Mouse (Mus musculus) thymus, postnatal 14 days (tissue): Measurements from ENCODE around the gene Ampd2.

ENCODE experiments used
- DNase-seq: peaks from one replicate; pipeline ENCODE4 v3.0.0; 2021

Ampd2 gene

DNA sequence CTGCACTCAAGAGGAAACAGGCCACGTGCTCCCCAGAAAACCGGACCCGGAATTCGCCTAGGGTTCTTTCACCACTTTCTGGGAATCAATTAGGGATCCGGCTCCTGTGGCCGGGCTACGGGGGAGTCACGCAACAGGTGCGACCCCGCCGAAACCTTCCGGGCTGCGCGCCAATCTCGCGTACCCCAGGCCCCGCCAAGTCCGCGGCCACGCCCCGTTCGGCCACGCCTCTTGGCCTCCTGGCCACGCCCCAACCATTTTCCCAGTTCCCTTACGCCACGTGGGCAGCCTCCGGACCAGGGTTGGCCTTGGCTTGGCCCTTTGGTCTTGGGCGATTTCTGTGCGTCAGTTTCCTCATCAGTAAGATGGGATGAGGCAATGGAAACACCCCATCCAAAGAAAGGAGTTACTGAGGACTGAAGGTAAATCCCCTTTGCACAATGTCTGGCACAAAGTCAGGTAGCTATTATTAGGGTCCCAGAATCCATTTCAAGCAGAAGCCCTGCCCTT, at the start of gene Ampd2:
Gene Ampd2 (minus strand): TSS at position 182 of the 510 bp plus-strand sequence.
- DNase-seq = peak; percentile 79

DNA sequence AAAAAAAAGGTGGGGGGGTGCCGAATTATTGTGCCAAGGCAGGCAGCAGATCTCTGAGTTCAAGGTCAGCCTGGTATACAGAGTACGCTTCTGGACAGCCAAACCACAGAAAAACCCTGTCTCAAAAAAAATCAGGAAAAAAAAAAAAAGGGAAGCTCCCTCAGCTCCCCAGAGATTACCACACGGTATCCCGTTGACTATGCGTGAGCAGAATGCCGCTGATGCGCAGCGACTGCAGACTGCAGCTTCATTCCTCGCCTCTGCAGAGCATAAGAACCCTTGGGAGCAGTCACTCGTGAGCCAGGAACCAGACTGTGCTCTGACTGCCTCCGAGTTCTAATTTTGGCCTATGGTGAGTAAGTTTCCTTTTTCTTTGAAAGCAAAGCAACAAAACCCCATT, 48.2 kb upstream of the Ampd2 start:
- no peak for DNase-seq

GRCm38 (mm10) chr3:108132484-108132883, 46.0 kb upstream of the Ampd2 start:
- no peak for DNase-seq

DNA sequence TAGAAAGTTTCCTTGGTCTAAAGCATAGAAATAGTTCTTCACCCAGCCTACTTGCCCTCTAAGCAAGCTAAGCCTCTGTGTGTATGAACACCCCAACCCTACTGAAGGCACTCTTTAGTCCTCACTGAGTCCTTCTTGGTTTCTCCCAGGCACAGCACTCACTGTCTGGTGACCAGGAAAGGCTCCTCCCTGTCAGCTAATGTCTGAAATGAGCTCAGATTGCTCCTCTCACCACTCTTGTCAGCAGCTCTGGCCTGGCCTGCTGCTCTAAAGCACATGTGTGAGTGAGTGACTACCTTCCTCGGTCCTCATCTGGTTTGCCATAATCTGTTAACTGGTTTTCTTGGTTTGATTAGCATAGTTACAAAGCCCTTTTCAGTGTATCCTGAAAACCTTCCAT, 45.4 kb upstream of the Ampd2 start:
- no peak for DNase-seq

DNA sequence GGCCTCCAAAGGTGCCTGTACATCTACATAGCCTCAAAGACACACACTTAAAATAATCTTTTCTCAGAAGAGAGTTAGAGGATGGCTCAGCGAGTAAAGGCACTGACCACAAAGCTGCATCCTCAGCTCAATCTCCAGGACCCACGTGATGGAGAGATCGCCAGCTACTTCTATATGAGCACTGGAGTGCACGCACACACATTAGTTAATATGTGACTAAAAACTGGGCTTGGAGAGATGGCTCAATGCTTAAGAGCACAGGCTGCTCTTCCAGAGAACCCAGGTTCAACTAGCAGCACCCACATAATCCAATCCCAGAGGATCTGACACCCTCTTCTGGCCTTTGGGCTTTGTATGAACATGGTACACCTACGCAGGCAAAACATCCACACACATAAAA, 44.8 kb upstream of the Ampd2 start:
- DNase-seq = no peak

GRCm38 (mm10) chr3:108129804-108130203, 43.4 kb upstream of the Ampd2 start:
- DNase-seq = no peak

- no peak for DNase-seq
Observed at GRCm38 (mm10) chr3:108129367-108129766, 42.9 kb upstream of the Ampd2 start.

GRCm38 (mm10) chr3:108128520-108128919, 42.1 kb upstream of the Ampd2 start:
- DNase-seq = no peak

GRCm38 (mm10) chr3:108126327-108126726, 39.9 kb upstream of the Ampd2 start:
- no peak for DNase-seq

DNA sequence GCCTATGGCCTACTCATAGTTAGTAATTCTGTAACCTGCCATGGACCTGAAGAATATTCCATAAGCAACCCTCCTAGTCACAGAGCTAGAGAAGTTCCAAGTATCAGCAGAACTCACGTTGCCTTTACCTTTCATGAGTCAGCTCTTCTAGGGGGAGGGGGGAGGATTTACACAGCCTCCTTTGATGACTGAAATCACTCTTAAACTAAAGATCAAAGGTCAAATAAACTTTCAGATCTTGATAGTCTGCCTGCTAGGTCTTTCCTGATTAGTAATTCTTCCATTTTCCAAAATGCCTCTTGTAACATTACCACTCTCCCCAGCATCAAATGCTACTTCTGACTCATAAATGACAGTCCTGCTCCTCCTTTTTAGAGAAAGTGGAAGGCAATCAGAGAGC, 37.7 kb upstream of the Ampd2 start:
- DNase-seq = no peak

- DNase-seq = no peak
Observed at GRCm38 (mm10) chr3:108123242-108123641, 36.8 kb upstream of the Ampd2 start.

GRCm38 (mm10) chr3:108121101-108121500, 34.6 kb upstream of the Ampd2 start:
- DNase-seq = no peak

- DNase-seq = no peak
Observed at GRCm38 (mm10) chr3:108117465-108117864, 31.0 kb upstream of the Ampd2 start.

- DNase-seq = no peak
Observed at GRCm38 (mm10) chr3:108113591-108114289, 27.3 kb upstream of the Ampd2 start.

GRCm38 (mm10) chr3:108112666-108113065, 26.2 kb upstream of the Ampd2 start:
- no peak for DNase-seq

GRCm38 (mm10) chr3:108112246-108112645, 25.8 kb upstream of the Ampd2 start:
- no peak for DNase-seq

DNA sequence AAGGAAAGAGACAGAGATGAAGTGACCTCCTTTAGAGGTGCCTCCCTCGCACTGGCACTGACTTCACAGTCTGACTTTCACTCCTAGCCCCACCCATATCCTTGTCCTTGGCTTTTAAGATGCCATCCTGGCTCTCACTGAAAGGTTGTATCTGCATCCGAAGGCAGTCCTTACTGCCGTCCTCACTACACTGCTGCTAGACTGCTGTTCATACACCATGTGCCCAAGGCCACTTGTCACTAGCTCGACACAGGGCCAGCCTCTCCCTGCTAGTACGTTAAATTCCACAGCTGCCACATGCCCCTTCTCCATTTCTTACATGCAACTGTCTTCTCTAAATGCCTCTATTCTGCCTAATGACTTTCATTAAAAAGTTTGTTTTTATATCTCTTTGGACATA, 24.9 kb upstream of the Ampd2 start:
- DNase-seq = no peak

DNA sequence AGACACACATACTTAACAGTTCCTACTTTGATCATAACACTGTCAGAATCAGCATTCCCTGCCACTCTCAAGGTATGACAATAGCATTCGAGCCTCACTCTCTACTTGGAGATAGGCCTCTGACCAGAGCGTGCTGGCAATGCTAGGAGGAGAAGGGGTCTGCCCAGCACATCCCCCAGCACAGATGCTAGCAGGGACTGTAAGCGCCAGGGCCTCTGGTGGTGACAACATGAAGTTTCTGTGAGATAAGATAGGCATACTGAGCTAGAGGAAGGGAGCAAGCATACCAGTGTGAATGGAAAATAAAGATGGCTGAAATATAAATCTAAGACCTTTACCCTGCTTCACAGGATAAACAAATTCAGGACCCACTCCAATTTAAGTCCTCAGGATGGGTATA, 18.8 kb upstream of the Ampd2 start:
- DNase-seq = no peak

- no peak for DNase-seq
Observed at GRCm38 (mm10) chr3:108102075-108102474, 15.6 kb upstream of the Ampd2 start.

GRCm38 (mm10) chr3:108101594-108101993, 15.1 kb upstream of the Ampd2 start:
- DNase-seq = no peak

DNA sequence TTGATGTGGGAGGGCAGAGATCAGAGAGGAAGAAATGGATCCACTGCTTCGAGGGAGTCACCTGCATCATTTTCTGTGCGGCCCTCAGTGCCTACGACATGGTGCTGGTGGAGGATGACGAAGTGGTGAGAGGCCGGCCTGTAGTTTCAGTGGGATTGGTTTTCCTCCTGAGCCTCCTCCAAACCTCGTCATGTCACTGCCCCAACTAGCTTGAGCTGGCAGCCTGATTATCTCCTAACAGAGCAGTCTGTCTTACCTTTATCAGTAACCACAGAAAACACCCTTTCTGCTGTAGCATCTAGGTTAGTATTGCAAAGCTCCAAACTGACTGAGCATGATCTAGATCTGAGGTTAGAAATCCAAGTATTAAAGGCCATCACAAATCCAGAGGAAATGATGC, 11.9 kb upstream of the Ampd2 start:
- DNase-seq = no peak

GRCm38 (mm10) chr3:108097656-108098055, 11.2 kb upstream of the Ampd2 start:
- DNase-seq = no peak

DNA sequence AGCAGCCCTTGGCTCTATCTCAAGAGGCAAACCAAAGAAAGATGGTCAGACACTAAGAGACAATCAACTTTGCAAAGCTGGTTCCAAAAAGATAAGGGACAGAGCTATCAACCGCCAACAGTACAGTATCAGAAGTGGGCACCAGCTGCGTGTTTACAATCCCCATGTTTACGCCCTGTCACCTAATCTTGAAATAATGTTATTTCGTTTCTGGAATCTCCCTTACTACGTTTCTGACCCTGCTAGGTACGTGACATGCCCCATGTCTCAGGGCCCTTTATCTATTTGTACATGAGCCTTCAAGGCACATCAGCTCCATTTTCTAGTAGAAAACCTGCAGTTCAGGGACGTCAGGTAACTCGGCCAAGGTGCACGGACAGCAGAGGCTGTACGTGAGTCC, 10.3 kb upstream of the Ampd2 start:
- DNase-seq = no peak

GRCm38 (mm10) chr3:108096226-108096625, 9.8 kb upstream of the Ampd2 start:
- no peak for DNase-seq
